Mouse (Mus musculus) lung, adult 2 months (tissue): Measurements from ENCODE around the gene Gm47289. TPM values are rescaled to one million over a fixed set of nuclear protein-coding genes. Genes with fewer than 3 reads are reported as not detected.

ENCODE experiments used
- DNase-seq: peaks from one replicate; pipeline ENCODE4 v3.0.0; 2022
- H3K4me1 ChIP-seq: fragments of 200-500 bp; 2 replicates; pipeline ENCODE4 v1.6.1; 2011; ENCODE audit warnings: low read length; ENCODE audit not compliant: control insufficient read depth, insufficient read depth
- H3K4me3 ChIP-seq: fragments of 200-500 bp; replicated peaks from 2 replicates; pipeline ENCODE3; 2011; ENCODE audit warnings: low read depth, mild to moderate bottlenecking, control low read depth, low read length; ENCODE audit errors: extremely low read depth
- CTCF ChIP-seq: fragments of 200-500 bp; IDR thresholded peaks from 2 replicates; pipeline ENCODE4 v1.5.1; 2011; ENCODE audit warnings: mild to moderate bottlenecking, low read length, control low read depth; ENCODE audit not compliant: insufficient read depth
- POLR2A ChIP-seq: fragments of 200-500 bp; IDR thresholded peaks from 2 replicates; pipeline ENCODE4 v1.6.1; 2011; ENCODE audit warnings: low read depth, mild to moderate bottlenecking, control low read depth, low read length, borderline replicate concordance; ENCODE audit errors: extremely low read depth
- WGBS: fragments of 180-500 bp; shearing (Covaris S2); methylation state at CpG from one replicate; pipeline ENCODE4 v1.1.7; 2018; 5-methylcytosine and 5-hydroxymethylcytosine counted together
- polyA plus RNA-seq: library from polyadenylated mRNA; depleted of rRNA; stranded (reverse); fragments of >200 nt; gene quantifications from 2 replicates; pipeline ENCODE4 v1.2.3, GENCODE M21; 2012

Gene Gm47289
- polyA plus RNA-seq, 1 experiment = not detected

GRCm38 (mm10) chr9:119138836-119139235, 20.1 kb upstream of the Gm47289 start:
- TF ChIP-seq POLR2A (no peak), CTCF (no peak)
- whole genome bisulfite sequencing = 77% methylated on average over 2 of the region's 2 CpGs
- no peak for DNase-seq

GRCm38 (mm10) chr9:119142066-119142465, 16.9 kb upstream of the Gm47289 start:
- no peaks in the 10 kb centered on the region for H3K4me1 ChIP-seq
- TF ChIP-seq POLR2A (no peak), CTCF (no peak)
- H3K4me3 ChIP-seq = no peak overlapping the region
- WGBS = 77% methylated on average over 5 of the region's 5 CpGs
- no peak for DNase-seq

More at GRCm38 (mm10) chr9:119138836-119139235, 20.1 kb upstream of the Gm47289 start:
- Histone ChIP-seq H3K4me1 (no peaks in the 10 kb centered on the region), H3K4me3 (no peak overlapping the region)

GRCm38 (mm10) chr9:119143372-119143771, 15.6 kb upstream of the Gm47289 start:
- 73% methylated on average over 9 of the region's 9 CpGs for WGBS
- TF ChIP-seq POLR2A (no peak), CTCF (no peak)
- no peaks in the 10 kb centered on the region for H3K4me1 ChIP-seq
- DNase-seq = no peak
- H3K4me3 ChIP-seq = no peak overlapping the region

GRCm38 (mm10) chr9:119144696-119145095, 14.3 kb upstream of the Gm47289 start:
- WGBS = 65% methylated on average over 8 of the region's 8 CpGs

GRCm38 (mm10) chr9:119145137-119145536, 13.8 kb upstream of the Gm47289 start:
- no peak overlapping the region for H3K4me3 ChIP-seq
- no peaks in the 10 kb centered on the region for H3K4me1 ChIP-seq
- no peak for DNase-seq
- no peak for TF ChIP-seq CTCF
- TF ChIP-seq POLR2A = no peak
- 57% methylated on average over 10 of the region's 10 CpGs for WGBS

More at GRCm38 (mm10) chr9:119144696-119145095, 14.3 kb upstream of the Gm47289 start:
- no peak for DNase-seq
- no peak for TF ChIP-seq POLR2A
- no peak for TF ChIP-seq CTCF
- no peaks in the 10 kb centered on the region for H3K4me1 ChIP-seq
- no peak overlapping the region for H3K4me3 ChIP-seq

- 59% methylated on average over 6 of the region's 6 CpGs for WGBS
Measured at GRCm38 (mm10) chr9:119145638-119146037, 13.3 kb upstream of the Gm47289 start.

GRCm38 (mm10) chr9:119146098-119146770, 12.7 kb upstream of the Gm47289 start:
- no peak for DNase-seq
- WGBS = 54% methylated on average over 13 of the region's 13 CpGs
- H3K4me1 ChIP-seq = no peaks in the 10 kb centered on the region
- TF ChIP-seq POLR2A (no peak), CTCF (no peak)
- H3K4me3 ChIP-seq = no peak overlapping the region

More at GRCm38 (mm10) chr9:119145638-119146037, 13.3 kb upstream of the Gm47289 start:
- Histone ChIP-seq H3K4me1 (no peaks in the 10 kb centered on the region), H3K4me3 (no peak overlapping the region)
- TF ChIP-seq CTCF (no peak), POLR2A (no peak)
- DNase-seq = no peak

GRCm38 (mm10) chr9:119149601-119150000, 9.4 kb upstream of the Gm47289 start:
- TF ChIP-seq POLR2A (no peak), CTCF (no peak)
- 22% methylated on average over 5 of the region's 5 CpGs for WGBS
- DNase-seq = no peak
- Histone ChIP-seq H3K4me1 (no peaks in the 10 kb centered on the region), H3K4me3 (no peak overlapping the region)

- 46% methylated on average over 2 of the region's 2 CpGs for WGBS
- no peak overlapping the region for H3K4me3 ChIP-seq
- no peak for TF ChIP-seq CTCF
- no peak for TF ChIP-seq POLR2A
- no peak for DNase-seq
- H3K4me1 ChIP-seq = no peaks in the 10 kb centered on the region
Measured at GRCm38 (mm10) chr9:119151751-119152150, 7.2 kb upstream of the Gm47289 start.

GRCm38 (mm10) chr9:119155416-119155815, 3.5 kb upstream of the Gm47289 start:
- WGBS = 72% methylated on average over 8 of the region's 8 CpGs
- DNase-seq = no peak
- Histone ChIP-seq H3K4me3 (no peak overlapping the region), H3K4me1 (no peaks in the 10 kb centered on the region)
- no peak for TF ChIP-seq CTCF

- TF ChIP-seq POLR2A = no peak
- TF ChIP-seq CTCF = no peak
- H3K4me1 ChIP-seq = no peaks in the 10 kb centered on the region
- DNase-seq = no peak
- 42% methylated on average over 7 of the region's 7 CpGs for WGBS
- no peak overlapping the region for H3K4me3 ChIP-seq
Measured at GRCm38 (mm10) chr9:119155826-119156225, 3.1 kb upstream of the Gm47289 start.
